Mouse (Mus musculus) urinary bladder, postnatal 10 days (tissue): Measurements from ENCODE around the gene Agtrap.
"Not testable (repeated sequence)": the region's sequence is repeated elsewhere in the genome, so short reads cannot be mapped to it uniquely, and the experiment has no call there.

ENCODE experiments used
- DNase-seq: peaks from one replicate; pipeline ENCODE4 v3.0.0; 2022; ENCODE audit warnings: low spot score

The Agtrap gene

GRCm38 (mm10) chr4:148046450-148047031 is 41.3 kb downstream of the Agtrap start:
- no peak for DNase-seq

DNA sequence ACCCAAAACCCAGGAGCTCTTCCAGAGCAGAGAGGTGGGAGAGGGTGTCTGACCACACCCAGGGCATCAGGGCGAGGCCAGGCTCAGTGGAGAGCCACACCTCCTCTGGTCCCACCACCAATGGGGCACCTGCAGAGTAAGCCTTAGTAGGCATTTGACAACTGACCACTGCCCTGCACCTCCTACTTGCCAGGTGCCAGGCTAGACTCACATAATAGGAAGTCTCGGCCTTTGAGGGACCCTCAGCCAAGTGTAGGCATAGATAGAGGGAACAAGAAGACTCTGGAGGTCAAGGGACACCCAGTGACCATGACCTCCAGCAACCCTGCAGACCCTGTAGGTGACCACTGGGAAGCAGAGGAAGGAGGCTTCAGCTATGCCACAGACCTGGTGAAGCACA is 43.7 kb downstream of the Agtrap start:
- no peak for DNase-seq

DNA sequence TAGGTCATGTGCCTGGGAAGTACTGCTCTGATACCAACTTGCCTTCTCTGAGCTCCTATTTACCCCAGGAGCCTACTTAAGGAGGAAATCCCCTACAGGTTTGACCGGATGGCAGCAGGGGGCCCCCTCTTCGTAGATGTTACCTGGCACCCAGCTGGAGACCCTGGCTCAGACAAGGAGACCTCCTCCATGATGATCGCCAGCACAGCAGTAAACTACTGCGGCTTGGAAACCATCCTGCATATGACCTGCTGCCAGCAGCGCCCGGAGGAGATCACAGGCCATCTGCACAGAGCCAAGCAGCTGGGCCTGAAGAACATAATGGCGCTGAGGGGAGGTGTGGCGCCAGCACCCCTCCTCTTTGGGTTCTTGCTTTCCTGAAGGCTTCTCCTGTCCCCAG is 44.5 kb downstream of the Agtrap start:
- not testable (repeated sequence) for DNase-seq

- DNase-seq = no peak
Measured at GRCm38 (mm10) chr4:148041611-148042191, 46.1 kb downstream of the Agtrap start.

DNA sequence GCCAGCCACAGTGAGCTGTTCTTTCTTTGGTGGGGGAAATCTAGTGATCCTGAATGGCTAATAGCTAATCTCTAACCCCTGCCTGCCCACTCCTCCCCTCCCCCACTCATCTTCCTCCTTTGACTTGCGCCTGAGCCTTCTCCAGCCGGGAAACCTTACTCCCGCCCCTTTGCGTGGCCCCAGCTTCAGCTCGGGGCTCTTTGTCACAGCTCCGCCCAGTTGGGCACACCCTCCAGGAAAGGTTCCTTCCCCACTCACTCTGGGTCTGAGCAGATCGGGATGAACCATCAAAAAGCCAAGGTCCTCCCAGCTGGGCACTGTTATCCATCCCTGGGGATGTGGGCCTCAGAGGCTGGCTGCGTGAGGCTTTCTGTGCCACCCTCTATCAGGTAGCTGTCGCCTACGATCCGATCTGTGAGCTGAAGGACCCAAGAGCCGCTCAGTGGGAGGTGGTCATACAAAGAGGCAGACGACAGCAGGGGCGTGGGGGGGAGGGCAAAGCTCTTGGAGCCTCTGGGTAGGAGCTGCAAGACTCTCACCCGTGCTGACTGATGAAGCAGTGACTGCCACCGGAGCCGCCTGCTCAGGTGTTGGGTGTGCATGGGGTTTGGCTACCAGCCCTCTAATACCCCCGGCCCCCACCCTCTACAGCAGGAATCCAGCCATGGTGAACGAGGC is 46.8 kb downstream of the Agtrap start:
- DNase-seq = no peak

GRCm38 (mm10) chr4:148040029-148040830 is 47.6 kb downstream of the Agtrap start:
- DNase-seq = no peak

GRCm38 (mm10) chr4:148039254-148040028 is 48.4 kb downstream of the Agtrap start:
- no peak for DNase-seq

DNA sequence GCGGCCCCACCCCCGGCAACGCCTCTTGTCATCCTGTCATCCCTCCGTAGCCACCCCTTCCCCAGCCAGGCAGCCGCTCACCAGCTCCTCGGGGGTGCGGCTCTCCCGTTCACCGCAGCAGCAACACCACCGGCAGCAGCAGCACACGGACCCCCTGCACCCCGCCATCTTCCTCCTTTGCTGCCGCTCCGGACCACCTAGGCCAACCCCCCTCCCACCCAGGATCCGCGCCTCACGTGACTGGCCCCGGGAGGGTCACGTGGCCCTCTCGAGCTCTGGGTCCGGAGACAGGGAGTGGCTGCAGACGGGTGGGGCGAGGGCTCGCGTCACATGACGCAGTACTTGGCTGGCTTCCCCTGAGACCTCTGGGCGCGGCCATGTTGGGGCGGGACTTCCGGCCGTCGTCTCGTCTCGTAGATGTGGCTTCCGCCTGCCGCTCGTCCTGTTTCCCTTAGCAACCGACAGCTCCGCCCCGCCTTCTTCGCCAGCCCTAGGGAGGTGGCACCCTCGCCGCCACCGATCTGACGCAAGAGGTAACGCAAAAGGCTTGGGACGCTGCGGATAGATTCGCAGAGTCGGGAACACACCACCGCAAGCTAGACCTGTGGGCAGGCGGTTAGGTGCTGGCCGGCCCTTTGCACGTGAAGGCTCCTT is 49.1 kb downstream of the Agtrap start, which contains the start of the genes Clcn6 and Mthfr:
TSS of gene Clcn6 (minus strand) at position 222 of the 654 bp plus-strand sequence.
TSS of gene Mthfr (plus strand) at position 478 of the 654 bp plus-strand sequence.
- DNase-seq = peak; percentile 100

DNA sequence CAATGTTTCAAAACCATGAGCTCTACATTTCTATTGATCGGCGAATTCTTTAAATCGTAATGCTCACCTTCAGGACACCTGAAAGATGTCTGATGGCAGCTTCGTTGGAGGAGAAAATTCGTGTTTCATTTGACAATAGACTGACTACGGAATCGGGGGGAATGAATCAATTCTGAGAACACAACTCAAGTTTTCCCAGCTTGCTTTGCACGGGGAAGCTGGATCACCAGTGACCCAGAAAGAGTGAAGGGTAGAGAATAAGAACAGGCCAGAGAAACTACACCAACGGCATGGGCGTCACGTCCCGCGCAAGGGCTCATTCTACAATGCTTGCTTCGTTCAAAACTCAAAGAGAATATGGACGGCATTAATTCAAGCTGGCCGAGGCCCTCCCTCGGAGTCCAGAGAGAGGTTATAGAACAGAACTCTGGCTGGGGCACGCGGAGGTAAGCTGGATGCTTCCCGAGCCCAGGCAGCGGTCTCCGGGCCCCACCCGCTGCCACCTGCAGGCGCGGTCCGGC is 49.7 kb downstream of the Agtrap start:
- DNase-seq = no peak

- DNase-seq = no peak
Measured at GRCm38 (mm10) chr4:148035440-148035839, 52.4 kb downstream of the Agtrap start.

GRCm38 (mm10) chr4:148033858-148034410 is 53.9 kb downstream of the Agtrap start:
- no peak for DNase-seq

DNA sequence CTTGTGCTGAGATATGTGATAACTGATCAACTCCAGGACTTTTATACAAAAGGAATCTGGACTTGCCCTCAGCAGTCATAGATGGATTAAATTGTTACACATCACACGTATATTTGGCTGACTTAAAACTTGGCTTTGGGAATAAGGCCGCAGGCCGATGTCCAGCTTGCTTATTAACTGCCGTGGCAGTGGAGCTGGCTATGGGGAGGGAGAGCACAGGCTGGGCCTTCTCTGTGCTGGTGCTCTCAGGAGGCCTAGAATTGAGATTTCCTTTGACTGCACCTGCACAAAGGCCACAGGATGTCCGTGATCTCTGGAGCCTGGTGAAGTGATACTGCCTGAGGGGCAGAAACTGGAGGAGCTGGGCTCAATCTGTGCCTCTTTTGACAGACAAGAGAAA is 57.3 kb downstream of the Agtrap start:
- DNase-seq = no peak

GRCm38 (mm10) chr4:148029297-148029696 is 58.5 kb downstream of the Agtrap start:
- no peak for DNase-seq
